Mouse (Mus musculus) spleen, adult 12 weeks (tissue): ENCODE results near the gene Arid5b.

ENCODE experiments used
- DNase-seq: peaks from one replicate; pipeline ENCODE4 v3.0.0; 2022; ENCODE audit warnings: low spot score

Gene Arid5b

GRCm38 (mm10) chr10:68278632-68279361, at the start of gene Arid5b:
TSS of gene Arid5b (minus strand) at chr10:68278740.
- DNase-seq: no peak

GRCm38 (mm10) chr10:68325378-68325777, 46.8 kb upstream of the Arid5b start:
- no peak for DNase-seq

GRCm38 (mm10) chr10:68324061-68324460, 45.5 kb upstream of the Arid5b start:
- no peak for DNase-seq

- no peak for DNase-seq
Measured at GRCm38 (mm10) chr10:68323167-68323566, 44.6 kb upstream of the Arid5b start.

GRCm38 (mm10) chr10:68320986-68321385, 42.4 kb upstream of the Arid5b start:
- DNase-seq: no peak

GRCm38 (mm10) chr10:68320496-68320895, 42.0 kb upstream of the Arid5b start:
- DNase-seq: no peak

GRCm38 (mm10) chr10:68319438-68319837, 40.9 kb upstream of the Arid5b start:
- no peak for DNase-seq

GRCm38 (mm10) chr10:68318438-68318979, 40.0 kb upstream of the Arid5b start:
- no peak for DNase-seq

- no peak for DNase-seq
Measured at GRCm38 (mm10) chr10:68312734-68313133, 34.2 kb upstream of the Arid5b start.

GRCm38 (mm10) chr10:68301013-68301412, 22.5 kb upstream of the Arid5b start:
- DNase-seq: no peak

GRCm38 (mm10) chr10:68289465-68289864, 10.9 kb upstream of the Arid5b start:
- DNase-seq: no peak

- no peak for DNase-seq
Measured at GRCm38 (mm10) chr10:68282466-68283391, 4.2 kb upstream of the Arid5b start.

- DNase-seq: no peak
Measured at GRCm38 (mm10) chr10:68281775-68282106, 3.2 kb upstream of the Arid5b start.

GRCm38 (mm10) chr10:68281076-68281774, 2.7 kb upstream of the Arid5b start:
- no peak for DNase-seq

- no peak for DNase-seq
Measured at GRCm38 (mm10) chr10:68279516-68280501, 1.3 kb upstream of the Arid5b start.

- no peak for DNase-seq
Measured at GRCm38 (mm10) chr10:68277671-68278151, 829 bp downstream of the Arid5b start.

- no peak for DNase-seq
Measured at GRCm38 (mm10) chr10:68276976-68277441, 1.5 kb downstream of the Arid5b start.

GRCm38 (mm10) chr10:68276350-68276975, 2.1 kb downstream of the Arid5b start:
- no peak for DNase-seq

- no peak for DNase-seq
Measured at GRCm38 (mm10) chr10:68274900-68275760, 3.4 kb downstream of the Arid5b start.
